Mouse (Mus musculus): Measurements from ENCODE around the gene Iqcf5. TPM values are rescaled to one million over a fixed set of nuclear protein-coding genes. Genes with fewer than 3 reads are reported as not detected.
A peak's percentile ranks its signal among the peaks of the same experiment; 100 is the strongest.

Gene Iqcf5
- polyA plus RNA-seq, 1 experiment, result not detected

GRCm38 (mm10) chr9:106473081-106473752 is 41.2 kb upstream of the Iqcf5 start:
- Histone ChIP-seq H3K27me3 (ENCODE audit: control insufficient read depth, insufficient read depth, insufficient read length) (no peaks in the 10 kb centered on the region), H3K36me3 (ENCODE audit: control insufficient read depth, insufficient read depth) (peaks cover 5% of the 10 kb centered on the region), H3K4me3 (ENCODE audit: insufficient read depth, poor library complexity, severe bottlenecking) (no peak overlapping the region), H3ac (ENCODE audit: control insufficient read depth, insufficient read length, low read depth) (no peak overlapping the region), H3K79me2 (ENCODE audit: control insufficient read depth, insufficient read depth) (peaks cover 31% of the 10 kb centered on the region), H3K79me3 (ENCODE audit: low read depth) (peaks cover 9% of the 10 kb centered on the region)
- TF ChIP-seq MYOD1 (IDR thresholded peaks at IDR 0.05; ENCODE audit: control insufficient read depth, insufficient read length, low read depth) (no peak), FOSL1 (IDR thresholded peaks at IDR 0.05; ENCODE audit: insufficient read depth, low read length, poor library complexity, severe bottlenecking) (no peak), CTCF (IDR thresholded peaks at IDR 0.05; ENCODE audit: control insufficient read depth, insufficient read depth, insufficient read length) (no peak), USF1 (IDR thresholded peaks at IDR 0.05; ENCODE audit: low read depth) (no peak), CEBPB (IDR thresholded peaks at IDR 0.05; ENCODE audit: low read depth) (no peak), MAX (IDR thresholded peaks at IDR 0.05) (no peak), MYOG (IDR thresholded peaks at IDR 0.05; ENCODE audit: control insufficient read depth, extremely low read depth, insufficient read length) (no peak)

- H3ac ChIP-seq (ENCODE audit: control insufficient read depth, insufficient read length, low read depth), result no peak overlapping the region
- no peak overlapping the region for H3K4me3 ChIP-seq (ENCODE audit: insufficient read depth, poor library complexity, severe bottlenecking)
- TF ChIP-seq MYOG (IDR thresholded peaks at IDR 0.05; ENCODE audit: control insufficient read depth, extremely low read depth, insufficient read length) (no peak), USF1 (IDR thresholded peaks at IDR 0.05; ENCODE audit: low read depth) (no peak), CTCF (IDR thresholded peaks at IDR 0.05; ENCODE audit: control insufficient read depth, insufficient read depth, insufficient read length) (no peak), FOSL1 (IDR thresholded peaks at IDR 0.05; ENCODE audit: insufficient read depth, low read length, poor library complexity, severe bottlenecking) (no peak), MYOD1 (IDR thresholded peaks at IDR 0.05; ENCODE audit: control insufficient read depth, insufficient read length, low read depth) (no peak), MAX (IDR thresholded peaks at IDR 0.05) (no peak), CEBPB (IDR thresholded peaks at IDR 0.05; ENCODE audit: low read depth) (no peak)
- peaks cover 12% of the 10 kb centered on the region for H3K79me3 ChIP-seq (ENCODE audit: low read depth)
- no peaks in the 10 kb centered on the region for H3K27me3 ChIP-seq (ENCODE audit: control insufficient read depth, insufficient read depth, insufficient read length)
- peaks cover 36% of the 10 kb centered on the region for H3K79me2 ChIP-seq (ENCODE audit: control insufficient read depth, insufficient read depth)
- peaks cover 5% of the 10 kb centered on the region for H3K36me3 ChIP-seq (ENCODE audit: control insufficient read depth, insufficient read depth)
Observed at GRCm38 (mm10) chr9:106473753-106474105, 40.6 kb upstream of the Iqcf5 start.

- no peak overlapping the region for H3K4me3 ChIP-seq (ENCODE audit: insufficient read depth, poor library complexity, severe bottlenecking)
- peak overlapping the region; percentile 21 for H3ac ChIP-seq (ENCODE audit: control insufficient read depth, insufficient read length, low read depth)
- peaks cover 42% of the 10 kb centered on the region for H3K79me2 ChIP-seq (ENCODE audit: control insufficient read depth, insufficient read depth)
- H3K27me3 ChIP-seq (ENCODE audit: control insufficient read depth, insufficient read depth, insufficient read length), result no peaks in the 10 kb centered on the region
- peaks cover 5% of the 10 kb centered on the region for H3K36me3 ChIP-seq (ENCODE audit: control insufficient read depth, insufficient read depth)
- H3K79me3 ChIP-seq (ENCODE audit: low read depth), result peaks cover 16% of the 10 kb centered on the region
- TF ChIP-seq CEBPB (IDR thresholded peaks at IDR 0.05; ENCODE audit: low read depth) (no peak), CTCF (IDR thresholded peaks at IDR 0.05; ENCODE audit: control insufficient read depth, insufficient read depth, insufficient read length) (peak; percentile 77)
Observed at GRCm38 (mm10) chr9:106474456-106474855, 39.9 kb upstream of the Iqcf5 start.

- H3K4me3 ChIP-seq (ENCODE audit: insufficient read depth, poor library complexity, severe bottlenecking), result peak overlapping the region; percentile 61
- peaks cover 5% of the 10 kb centered on the region for H3K36me3 ChIP-seq (ENCODE audit: control insufficient read depth, insufficient read depth)
- no peak for TF ChIP-seq MAX (IDR thresholded peaks at IDR 0.05)
- TF ChIP-seq FOSL1 (IDR thresholded peaks at IDR 0.05; ENCODE audit: insufficient read depth, low read length, poor library complexity, severe bottlenecking), result no peak
- TF ChIP-seq CTCF (IDR thresholded peaks at IDR 0.05; ENCODE audit: control insufficient read depth, insufficient read depth, insufficient read length), result no peak
- no peak for TF ChIP-seq MYOG (IDR thresholded peaks at IDR 0.05; ENCODE audit: control insufficient read depth, extremely low read depth, insufficient read length)
- TF ChIP-seq MYOD1 (IDR thresholded peaks at IDR 0.05; ENCODE audit: control insufficient read depth, insufficient read length, low read depth), result no peak
- no peak for TF ChIP-seq USF1 (IDR thresholded peaks at IDR 0.05; ENCODE audit: low read depth)
- TF ChIP-seq CEBPB (IDR thresholded peaks at IDR 0.05; ENCODE audit: low read depth), result no peak
- peaks cover 18% of the 10 kb centered on the region for H3K79me3 ChIP-seq (ENCODE audit: low read depth)
- H3K27me3 ChIP-seq (ENCODE audit: control insufficient read depth, insufficient read depth, insufficient read length), result no peaks in the 10 kb centered on the region
- H3ac ChIP-seq (ENCODE audit: control insufficient read depth, insufficient read length, low read depth), result peak overlapping the region; percentile 19
- H3K79me2 ChIP-seq (ENCODE audit: control insufficient read depth, insufficient read depth), result peaks cover 48% of the 10 kb centered on the region
Observed at GRCm38 (mm10) chr9:106475046-106475445, 39.3 kb upstream of the Iqcf5 start.

GRCm38 (mm10) chr9:106475663-106476001 is 38.7 kb upstream of the Iqcf5 start, which contains the start of gene Rrp9:
Gene Rrp9, plus strand, starts transcription at chr9:106475963.
- TF ChIP-seq MAX (IDR thresholded peaks at IDR 0.05), result no peak
- no peak for TF ChIP-seq MYOG (IDR thresholded peaks at IDR 0.05; ENCODE audit: control insufficient read depth, extremely low read depth, insufficient read length)
- no peak for TF ChIP-seq USF1 (IDR thresholded peaks at IDR 0.05; ENCODE audit: low read depth)
- no peak for TF ChIP-seq MYOD1 (IDR thresholded peaks at IDR 0.05; ENCODE audit: control insufficient read depth, insufficient read length, low read depth)
- no peak for TF ChIP-seq CEBPB (IDR thresholded peaks at IDR 0.05; ENCODE audit: low read depth)
- TF ChIP-seq FOSL1 (IDR thresholded peaks at IDR 0.05; ENCODE audit: insufficient read depth, low read length, poor library complexity, severe bottlenecking), result no peak
- no peak for TF ChIP-seq CTCF (IDR thresholded peaks at IDR 0.05; ENCODE audit: control insufficient read depth, insufficient read depth, insufficient read length)
- Histone ChIP-seq H3ac (ENCODE audit: control insufficient read depth, insufficient read length, low read depth) (peak within 1 kb of the TSS; percentile 53), H3K79me3 (ENCODE audit: low read depth) (peaks cover 18% of the 10 kb centered on the region), H3K36me3 (ENCODE audit: control insufficient read depth, insufficient read depth) (peaks cover 5% of the 10 kb centered on the region), H3K27me3 (ENCODE audit: control insufficient read depth, insufficient read depth, insufficient read length) (no peaks in the 10 kb centered on the region), H3K4me3 (ENCODE audit: insufficient read depth, poor library complexity, severe bottlenecking) (peak within 1 kb of the TSS; percentile 61), H3K79me2 (ENCODE audit: control insufficient read depth, insufficient read depth) (peaks cover 53% of the 10 kb centered on the region)

Measured in C2C12 (cell line).